Mouse (Mus musculus) liver, adult 2 months (tissue): ENCODE data around the gene Xrcc4.

ENCODE experiments used
- CTCF ChIP-seq: fragments of 200-500 bp; IDR thresholded peaks from 2 replicates; pipeline ENCODE4 v1.5.1; 2011; ENCODE audit warnings: low read depth, low read length, control low read depth
- POLR2A ChIP-seq: fragments of 200-500 bp; IDR thresholded peaks from 2 replicates; pipeline ENCODE4 v1.6.1; 2011; ENCODE audit warnings: low read length, control low read depth; ENCODE audit not compliant: insufficient read depth; ENCODE audit errors: extremely low read depth

GRCm38 (mm10) chr13:89726492-89726891 is 362.9 kb downstream of the Xrcc4 start:
- TF ChIP-seq CTCF (no peak), POLR2A (no peak)
